Mouse (Mus musculus) c-Kit-positive CD71-negative TER-119-negative erythroid progenitor cells, embryonic 14.5 days (primary cell): Measurements from ENCODE around the gene Psap.

Source experiments
- DNase-seq: peaks from one replicate; pipeline ENCODE4 v3.0.0-alpha.2; 2013; ENCODE audit warnings: low read depth

Psap gene

DNA sequence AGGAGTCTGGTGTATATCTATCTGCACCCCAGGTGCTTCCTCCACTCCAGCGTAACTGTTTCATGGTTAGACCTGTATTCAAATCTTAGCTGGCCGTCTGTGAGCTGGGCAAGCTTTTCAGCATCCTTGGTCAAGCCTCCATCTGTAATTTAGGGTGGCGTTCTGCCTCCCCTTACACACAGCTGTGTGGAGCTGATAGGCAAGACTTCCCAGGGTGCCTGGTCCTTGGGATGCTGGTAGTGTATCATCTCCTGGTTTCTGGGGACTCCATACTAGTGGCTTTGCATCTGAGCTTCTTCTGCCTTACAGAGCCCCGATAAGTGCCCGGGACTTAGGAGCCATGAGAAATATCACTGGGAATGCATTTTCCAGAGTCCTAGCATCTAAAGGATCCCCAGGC is 72.2 kb downstream of the Psap start:
- no peak for DNase-seq

DNA sequence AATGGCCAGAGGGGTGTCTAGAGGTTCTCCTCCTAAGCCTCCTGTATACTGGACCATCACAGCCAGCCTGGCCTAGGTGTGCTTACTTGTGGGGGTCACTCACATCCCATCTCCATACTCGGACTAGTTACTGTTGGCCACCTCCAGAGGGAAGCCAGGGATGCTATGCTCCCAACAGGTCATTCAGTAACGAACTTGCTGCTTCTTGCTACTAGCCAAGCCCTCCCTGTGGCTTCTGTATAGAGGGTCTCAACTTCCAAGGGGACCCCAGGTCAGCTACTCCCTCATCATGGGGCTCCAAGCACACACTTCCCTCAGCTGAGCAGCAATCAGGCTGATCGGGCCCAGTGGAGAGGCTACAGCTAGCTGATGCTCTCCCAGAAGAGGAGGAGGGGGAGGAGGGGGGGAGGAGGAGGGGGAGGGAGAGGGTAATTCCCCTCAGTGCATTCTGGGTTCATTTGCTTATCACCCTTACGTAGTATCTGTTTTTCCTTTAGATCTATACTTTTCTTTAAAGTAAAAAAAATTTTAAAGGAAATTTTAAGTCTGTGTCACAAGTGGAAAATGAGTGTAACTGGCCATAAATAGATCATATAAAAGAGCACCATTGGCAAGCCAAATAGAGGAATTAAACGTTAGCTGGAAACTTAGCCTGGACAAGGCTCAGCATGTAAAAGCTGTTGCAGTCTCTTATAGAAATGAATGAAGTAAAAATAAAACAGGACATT is 72.8 kb downstream of the Psap start:
- no peak for DNase-seq

DNA sequence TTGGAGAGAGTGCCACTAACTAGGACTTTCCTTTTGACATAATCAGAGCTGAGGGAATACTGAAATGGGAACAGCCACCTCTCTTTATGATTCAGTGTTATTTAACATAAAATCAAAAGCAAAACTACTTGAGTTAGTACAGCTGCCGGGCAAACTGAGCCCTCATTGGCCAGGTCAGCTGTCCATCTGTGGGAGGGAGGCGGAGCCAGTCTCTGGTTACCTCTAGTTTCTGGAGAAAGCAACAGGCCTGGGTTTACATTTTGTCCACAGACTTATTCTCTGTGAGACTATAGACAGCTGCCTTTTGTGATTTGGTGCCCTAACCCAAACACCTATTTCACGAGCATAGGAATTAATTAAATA is 73.4 kb downstream of the Psap start:
- DNase-seq: peak; percentile 66

DNA sequence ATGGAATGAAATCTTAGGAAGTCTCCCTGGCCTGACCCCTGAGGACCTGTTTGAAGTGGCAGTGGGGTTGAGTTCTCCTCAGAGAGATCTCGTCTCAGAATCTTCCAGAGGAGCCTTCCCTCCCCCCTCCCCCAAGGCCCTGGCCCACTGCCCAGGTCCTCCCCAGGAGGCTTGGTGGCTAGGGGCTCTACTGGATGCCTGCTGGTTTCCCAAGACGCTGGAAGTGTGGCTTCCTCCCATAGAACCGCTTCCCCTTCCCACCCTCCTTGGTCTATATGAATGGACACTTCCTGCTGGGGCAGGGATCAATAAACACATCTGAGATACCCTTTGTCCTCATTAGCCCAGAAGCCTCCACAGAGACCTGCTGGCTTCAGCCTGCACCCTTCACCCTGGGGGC is 73.8 kb downstream of the Psap start:
- DNase-seq: no peak

DNA sequence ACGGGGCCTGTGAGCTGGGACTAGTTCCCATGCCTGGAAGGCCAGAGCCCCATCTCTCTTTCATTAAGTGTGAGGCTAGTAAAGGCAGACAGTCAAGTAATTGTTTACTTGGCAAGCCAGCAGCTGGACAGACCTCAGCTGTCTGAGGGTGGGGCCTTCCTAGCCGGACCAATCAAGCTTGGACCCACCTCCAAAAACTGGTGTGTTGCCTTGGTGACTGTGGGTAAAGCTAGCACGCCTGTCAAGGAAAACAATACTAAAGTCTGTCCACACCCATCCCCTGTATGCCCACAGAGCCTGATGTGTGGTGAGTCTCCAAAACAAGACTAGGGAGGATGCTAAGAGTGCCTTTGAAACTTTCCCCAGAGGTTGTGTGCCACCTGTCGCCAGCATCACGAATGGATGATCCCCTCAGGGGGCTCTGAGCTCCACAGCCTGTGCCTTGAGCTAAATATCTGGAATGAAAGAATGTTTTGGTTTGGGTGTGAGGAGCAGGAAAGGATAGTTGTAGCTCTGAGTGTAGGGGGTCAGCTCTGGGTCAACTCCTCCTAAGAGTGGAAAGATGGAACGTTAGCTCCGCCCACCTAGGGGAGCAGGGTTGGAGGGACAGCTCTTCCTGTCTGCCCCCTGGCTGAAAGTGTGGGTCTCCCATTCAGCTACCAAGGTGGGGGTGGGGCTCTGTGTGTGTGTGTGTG is 74.5 kb downstream of the Psap start:
- no peak for DNase-seq
